Mouse (Mus musculus) lung, postnatal 0 days (tissue): ENCODE measurements around the gene Pomt1. TPM values are rescaled to one million over a fixed set of nuclear protein-coding genes. Genes with fewer than 3 reads are reported as not detected.

ENCODE experiments used
- ATAC-seq: fragments of 200-750 bp; cut with Nextera tagmentation; 2 replicates; pipeline ENCODE4 v1.8.0; 2017; ENCODE audit warnings: moderate library complexity
- DNase-seq: peaks from one replicate; pipeline ENCODE4 v3.0.0-alpha.2; 2016; ENCODE audit warnings: low spot score
- H3K27ac ChIP-seq: fragments of 300-500 bp; sonication (generic); 2 replicates; pipeline ENCODE4 v1.5.1; 2014; ENCODE audit warnings: antibody characterized with exemption, mild to moderate bottlenecking, low read length, mixed read lengths
- H3K27me3 ChIP-seq: fragments of 300-500 bp; sonication (generic); replicated peaks from 2 replicates; pipeline ENCODE4 v1.6.1; 2014; ENCODE audit warnings: low read length, mixed read lengths; ENCODE audit not compliant: insufficient read depth
- H3K36me3 ChIP-seq: fragments of 300-500 bp; sonication (generic); 2 replicates; pipeline ENCODE4 v1.6.1; 2014; ENCODE audit warnings: low read length, mixed read lengths; ENCODE audit not compliant: insufficient read depth
- H3K4me1 ChIP-seq: fragments of 300-500 bp; sonication (generic); 2 replicates; pipeline ENCODE4 v1.6.1; 2014; ENCODE audit warnings: antibody characterized with exemption, low read depth, low read length, mixed read lengths; ENCODE audit not compliant: insufficient read depth
- H3K4me2 ChIP-seq: fragments of 300-500 bp; sonication (generic); replicated peaks from 2 replicates; pipeline ENCODE4 v1.6.1; 2014; ENCODE audit warnings: low read depth, mild to moderate bottlenecking, low read length, moderate library complexity, mixed read lengths
- H3K4me3 ChIP-seq: fragments of 300-500 bp; sonication (generic); 2 replicates; pipeline ENCODE4 v1.5.1; 2014; ENCODE audit warnings: low read depth, low read length
- H3K9ac ChIP-seq: fragments of 300-500 bp; sonication (generic); replicated peaks from 2 replicates; pipeline ENCODE4 v1.6.1; 2014; ENCODE audit warnings: low read depth, mild to moderate bottlenecking
- H3K9me3 ChIP-seq: fragments of 300-500 bp; sonication (generic); 2 replicates; pipeline ENCODE4 v1.6.1; 2016; ENCODE audit warnings: low read length, mixed read lengths
- CTCF ChIP-seq: IDR thresholded peaks from 2 replicates; pipeline ENCODE4 v1.5.1; 2016; ENCODE audit warnings: antibody characterized with exemption, mild to moderate bottlenecking
- EP300 ChIP-seq: IDR thresholded peaks from 2 replicates; pipeline ENCODE4 v1.6.1; 2016; ENCODE audit warnings: antibody characterized with exemption, mild to moderate bottlenecking, control low read depth
- WGBS: fragments of 180-500 bp; shearing (Covaris S2); extraction: QIAGEN DNeasy Blood & Tissue Kit; methylation state at CpG from one replicate; pipeline ENCODE4 v1.1.7; 2014; 5-methylcytosine and 5-hydroxymethylcytosine counted together
- polyA plus RNA-seq: library from polyadenylated mRNA; unstranded; fragments of >200 nt; fragmentation: Nextera tagmentation; extraction: Ambion mirVana; gene quantifications from 2 replicates; pipeline ENCODE4 v1.2.1, GENCODE M21; 2015

Pomt1 gene
- 9.2 TPM in 2 replicates for polyA plus RNA-seq

DNA sequence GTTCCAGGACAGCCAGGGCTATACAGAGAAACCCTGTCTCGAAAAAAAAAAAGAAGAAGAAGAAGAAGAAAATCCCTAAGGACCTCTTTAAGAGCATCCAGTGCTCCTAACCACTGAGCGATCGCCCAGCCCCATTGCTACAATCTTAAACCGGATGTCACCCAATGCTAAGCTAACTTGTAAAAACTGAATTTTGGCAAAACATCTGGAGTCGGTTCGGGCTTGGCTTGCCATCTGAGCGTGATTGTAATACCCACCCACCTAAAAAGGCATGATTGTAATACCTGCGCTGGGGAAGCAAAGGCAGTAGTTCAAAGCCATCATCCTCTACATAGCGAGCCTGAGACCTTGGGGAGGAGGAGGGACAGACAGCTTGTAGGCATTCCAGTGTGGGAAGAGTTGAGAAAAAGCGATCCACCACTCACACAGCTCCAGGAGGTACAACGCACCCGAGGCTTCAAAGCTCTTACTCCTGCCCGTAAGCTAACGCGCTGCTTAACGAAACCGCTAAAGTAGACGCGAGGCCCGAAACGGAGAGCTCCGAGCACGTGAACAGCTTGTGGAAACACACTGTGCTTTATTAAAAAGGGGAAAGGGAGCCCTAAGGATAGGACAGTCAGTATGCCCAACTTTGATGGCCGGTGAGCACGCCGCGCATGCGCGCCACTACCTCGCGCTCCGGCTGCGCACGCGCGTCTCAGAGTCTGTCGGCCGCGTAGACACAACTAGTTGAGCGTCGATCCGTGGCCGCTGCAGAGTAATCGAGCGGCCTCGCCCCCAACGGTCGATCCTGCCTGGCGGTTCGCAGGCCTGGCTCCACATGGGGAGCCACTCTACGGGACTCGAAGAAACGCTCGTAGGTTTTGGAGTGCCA, at the start of gene Pomt1:
Gene Pomt1, plus strand, starts transcription at position 705 of the 874 bp plus-strand sequence.
- Histone ChIP-seq H3K9ac (peak within 1 kb of the TSS; percentile 60), H3K4me1 (peaks cover 6% of the 10 kb centered on the region; the same call in 1 of the 2 replicates), H3K9me3 (no peaks in the 10 kb centered on the region), H3K4me3 (peak within 1 kb of the TSS; percentile 61), H3K27ac (peak within 1 kb of the TSS; percentile 87), H3K4me2 (peak within 1 kb of the TSS; percentile 80), H3K27me3 (no peaks in the 10 kb centered on the region), H3K36me3 (peaks cover 13% of the 10 kb centered on the region; the same call in 1 of the 2 replicates)
- DNase-seq (peak; percentile 98), ATAC-seq (peak; percentile 93)
- under 1% methylated on average over 54 of the region's 54 CpGs for WGBS
- no peak for TF ChIP-seq EP300
- TF ChIP-seq CTCF = peak; percentile 21; the same call in 1 of the 2 replicates

DNA sequence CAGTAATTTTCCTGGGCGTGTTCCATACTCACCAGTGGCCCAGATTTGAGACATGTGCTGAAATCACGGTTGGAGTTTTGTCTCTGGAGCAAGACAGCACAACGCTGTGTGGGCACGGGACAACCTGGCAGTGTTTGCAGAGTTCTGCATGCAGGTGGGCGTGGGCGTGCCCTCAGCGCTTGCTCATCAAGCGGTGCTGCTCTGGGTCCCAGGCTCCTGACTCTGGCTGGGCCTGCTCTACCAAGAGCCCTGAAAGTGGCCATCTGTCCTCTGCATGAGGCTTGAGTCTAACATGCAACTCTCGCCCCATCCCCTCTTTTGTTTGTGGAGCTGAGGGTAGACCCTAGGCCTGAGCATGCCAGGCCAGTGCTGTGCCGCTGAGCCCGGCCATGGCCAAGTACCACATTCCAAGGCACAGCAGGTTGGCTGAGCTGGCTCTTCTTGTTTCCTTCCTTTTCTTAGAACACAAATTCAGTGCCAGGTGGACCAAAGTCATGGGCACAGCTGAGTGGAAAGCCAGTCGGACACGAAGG, 49.3 kb upstream of the Pomt1 start:
- ATAC-seq = no peak
- H3K27ac ChIP-seq = no peak overlapping the region
- 85% methylated on average over 13 of the region's 13 CpGs for WGBS

DNA sequence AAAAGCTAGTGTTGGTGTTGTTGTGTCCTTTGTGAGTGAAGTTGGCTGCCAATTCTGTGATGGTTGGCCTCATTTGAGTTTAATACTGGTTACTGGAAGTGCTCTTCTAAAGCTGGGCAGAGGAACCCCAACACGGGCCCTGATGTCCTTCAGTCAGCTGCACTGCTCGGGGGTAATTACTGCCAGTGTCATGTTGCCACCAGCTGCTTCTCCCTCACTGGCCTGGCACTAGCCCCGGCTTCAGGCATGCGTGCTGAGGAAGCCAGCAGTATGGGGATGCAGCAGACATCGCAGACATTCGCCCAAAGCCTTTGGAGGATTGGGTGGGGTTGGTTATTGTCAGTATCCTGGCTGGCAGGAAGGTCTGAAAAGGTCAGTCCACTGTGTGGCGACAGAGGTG, 48.7 kb upstream of the Pomt1 start:
- peaks cover 22% of the 10 kb centered on the region; the same call in 1 of the 2 replicates for H3K36me3 ChIP-seq
- H3K27me3 ChIP-seq = no peaks in the 10 kb centered on the region
- WGBS = 86% methylated on average over 7 of the region's 7 CpGs

More for the DNA sequence above, 49.3 kb upstream of the Pomt1 start:
- Histone ChIP-seq H3K36me3 (peaks cover 22% of the 10 kb centered on the region; the same call in 1 of the 2 replicates), H3K9ac (no peak overlapping the region), H3K4me3 (no peak overlapping the region), H3K4me1 (0 out of 2 replicates have a peak, but pooled peaks cover 3% of the 10 kb centered on the region), H3K4me2 (no peak overlapping the region), H3K27me3 (no peaks in the 10 kb centered on the region), H3K9me3 (no peaks in the 10 kb centered on the region)
- TF ChIP-seq CTCF (no peak), EP300 (no peak)
- DNase-seq = no peak

DNA sequence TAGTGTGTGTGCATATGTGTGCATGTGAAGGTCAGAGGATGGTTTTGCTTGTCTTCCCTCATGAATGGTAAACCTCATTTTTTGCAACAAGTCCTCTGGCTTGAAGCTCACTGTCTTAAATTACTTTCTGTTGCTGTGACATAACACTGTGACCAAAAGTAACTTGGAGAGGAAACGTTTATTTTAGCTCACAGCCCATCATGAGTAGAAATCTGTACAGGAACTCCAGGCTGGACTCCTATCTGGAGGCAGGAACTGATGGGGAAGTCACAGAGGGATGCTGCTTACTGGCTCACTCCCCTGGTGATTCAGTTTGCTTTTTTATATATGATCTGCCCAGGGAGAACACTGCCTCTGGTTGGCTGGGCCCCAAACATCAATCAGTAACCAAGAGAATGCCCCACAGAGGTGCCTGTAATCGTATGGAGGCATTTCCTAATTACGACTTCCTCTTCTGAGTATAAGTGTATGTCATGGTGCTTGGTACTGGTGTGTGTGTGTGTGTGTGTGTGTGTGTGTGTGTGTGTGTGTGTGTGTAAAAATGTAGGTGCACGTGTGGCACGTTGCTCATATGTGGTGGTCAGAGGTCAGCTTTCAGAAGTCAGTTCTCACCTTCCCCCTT, 47.2 kb upstream of the Pomt1 start:
- TF ChIP-seq EP300 (no peak), CTCF (no peak)
- DNase-seq (no peak), ATAC-seq (no peak)
- no peak overlapping the region for H3K9ac ChIP-seq
- H3K36me3 ChIP-seq = peaks cover 30% of the 10 kb centered on the region
- H3K4me2 ChIP-seq = no peak overlapping the region
- no peak overlapping the region for H3K27ac ChIP-seq
- H3K4me1 ChIP-seq = no peaks in the 10 kb centered on the region
- no peaks in the 10 kb centered on the region for H3K27me3 ChIP-seq
- WGBS = 69% methylated on average over 5 of the region's 5 CpGs
- no peak overlapping the region for H3K4me3 ChIP-seq
- H3K9me3 ChIP-seq = no peaks in the 10 kb centered on the region

More for the DNA sequence above, 48.7 kb upstream of the Pomt1 start:
- TF ChIP-seq CTCF (no peak), EP300 (no peak)
- no peak overlapping the region for H3K27ac ChIP-seq
- H3K9ac ChIP-seq = no peak overlapping the region
- ATAC-seq (no peak), DNase-seq (no peak)
- H3K9me3 ChIP-seq = no peaks in the 10 kb centered on the region
- H3K4me2 ChIP-seq = no peak overlapping the region
- H3K4me3 ChIP-seq = no peak overlapping the region
- H3K4me1 ChIP-seq = 0 out of 2 replicates have a peak, but pooled peaks cover 3% of the 10 kb centered on the region

DNA sequence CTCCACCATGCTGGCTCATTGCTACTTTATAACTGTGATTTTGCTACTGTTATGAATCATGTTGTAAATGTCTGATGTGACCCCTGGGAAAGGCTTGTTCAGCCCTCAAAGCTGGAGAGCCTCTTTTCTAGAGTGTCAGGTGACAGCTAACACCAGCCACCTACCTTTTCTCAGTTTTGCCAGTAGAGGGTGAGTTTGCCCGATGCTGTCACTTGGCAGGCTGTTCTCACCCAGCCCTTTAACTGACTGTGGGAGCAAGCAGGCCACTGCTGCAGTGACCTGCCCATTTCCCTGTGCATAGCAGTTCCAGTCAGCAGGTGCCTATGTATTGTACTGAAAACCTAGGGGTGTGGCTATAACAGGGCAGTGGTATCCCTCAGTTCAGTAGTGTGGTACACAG, 45.8 kb upstream of the Pomt1 start:
- Histone ChIP-seq H3K36me3 (peaks cover 36% of the 10 kb centered on the region), H3K4me3 (no peak overlapping the region), H3K4me1 (no peaks in the 10 kb centered on the region), H3K9me3 (no peaks in the 10 kb centered on the region), H3K27me3 (no peaks in the 10 kb centered on the region), H3K9ac (no peak overlapping the region), H3K27ac (no peak overlapping the region), H3K4me2 (no peak overlapping the region)
- TF ChIP-seq EP300 = no peak
- TF ChIP-seq CTCF = peak; percentile 41
- DNase-seq (peak; percentile 65), ATAC-seq (peak; percentile 56)
- WGBS = 32% methylated on average over 1 of the region's 1 CpGs

DNA sequence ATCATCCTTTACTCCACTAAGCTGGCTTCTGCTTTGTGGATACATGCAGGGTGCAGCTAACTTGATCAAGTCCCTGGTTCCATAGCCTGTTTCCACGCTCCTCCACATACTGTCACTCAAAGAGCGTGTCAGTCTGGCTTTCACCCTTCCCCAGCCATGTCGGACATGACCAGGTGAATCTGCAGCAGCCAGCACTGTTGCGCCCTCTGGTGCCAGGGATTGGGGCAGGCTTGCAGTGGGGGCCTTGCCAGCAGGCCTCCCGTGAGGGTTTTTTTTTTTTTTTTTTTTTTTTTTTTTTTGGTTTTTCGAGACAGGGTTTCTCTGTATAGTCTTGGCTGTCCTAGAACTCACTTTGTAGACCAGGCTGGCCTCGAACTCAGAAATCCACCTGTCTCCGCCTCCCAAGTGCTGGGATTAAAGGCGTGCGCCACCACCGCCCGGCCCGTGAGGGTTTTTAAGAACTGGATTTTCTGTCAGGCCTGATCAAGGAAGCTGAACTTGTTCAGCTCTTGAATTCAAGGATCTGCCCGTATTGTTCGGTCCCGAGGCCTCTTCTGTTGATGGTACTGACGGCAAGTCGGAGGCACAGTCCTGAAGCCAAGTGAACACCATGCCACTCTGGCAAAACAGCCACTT, 44.4 kb upstream of the Pomt1 start:
- H3K36me3 ChIP-seq = peaks cover 48% of the 10 kb centered on the region
- peak; percentile 76 for ATAC-seq
- H3K4me1 ChIP-seq = no peaks in the 10 kb centered on the region
- WGBS = 77% methylated on average over 15 of the region's 18 CpGs
- H3K4me3 ChIP-seq = no peak overlapping the region
- peak; percentile 72 for DNase-seq
- no peaks in the 10 kb centered on the region for H3K27me3 ChIP-seq
- no peaks in the 10 kb centered on the region for H3K9me3 ChIP-seq
- no peak overlapping the region for H3K9ac ChIP-seq
- TF ChIP-seq CTCF (peak; percentile 82), EP300 (no peak)
- no peak overlapping the region for H3K4me2 ChIP-seq
- H3K27ac ChIP-seq = no peak overlapping the region
